Mouse (Mus musculus): ENCODE results near the gene Atxn2.

Atxn2 gene

GRCm38 (mm10) chr5:121765020-121765419 lies 53.9 kb downstream of the Atxn2 start:
- no peak for DNase-seq (ENCODE audit: low read depth)

- DNase-seq (ENCODE audit: low read depth), result peak; percentile 24
Measured at GRCm38 (mm10) chr5:121766038-121766773, 55.1 kb downstream of the Atxn2 start.

- no peak for DNase-seq (ENCODE audit: low read depth)
Measured at GRCm38 (mm10) chr5:121767564-121767963, 56.4 kb downstream of the Atxn2 start.

GRCm38 (mm10) chr5:121769827-121770226 lies 58.7 kb downstream of the Atxn2 start:
- DNase-seq (ENCODE audit: low read depth), result no peak

GRCm38 (mm10) chr5:121771611-121772010 lies 60.5 kb downstream of the Atxn2 start:
- no peak for DNase-seq (ENCODE audit: low read depth)

- DNase-seq (ENCODE audit: low read depth), result no peak
Measured at GRCm38 (mm10) chr5:121778485-121779119, 67.5 kb downstream of the Atxn2 start.

GRCm38 (mm10) chr5:121780180-121780579 lies 69.0 kb downstream of the Atxn2 start:
- DNase-seq (ENCODE audit: low read depth), result no peak

GRCm38 (mm10) chr5:121782467-121782866 lies 71.3 kb downstream of the Atxn2 start:
- no peak for DNase-seq (ENCODE audit: low read depth)

- no peak for DNase-seq (ENCODE audit: low read depth)
Measured at GRCm38 (mm10) chr5:121783862-121784500, 72.8 kb downstream of the Atxn2 start.

GRCm38 (mm10) chr5:121791026-121791425 lies 79.9 kb downstream of the Atxn2 start:
- DNase-seq (ENCODE audit: low read depth), result peak; percentile 54

- DNase-seq (ENCODE audit: low read depth), result peak; percentile 66
Measured at GRCm38 (mm10) chr5:121795800-121796199, 84.7 kb downstream of the Atxn2 start.

GRCm38 (mm10) chr5:121798447-121798846 lies 87.3 kb downstream of the Atxn2 start:
- no peak for DNase-seq (ENCODE audit: low read depth)

- DNase-seq (ENCODE audit: low read depth), result no peak
Measured at GRCm38 (mm10) chr5:121807186-121807585, 96.0 kb downstream of the Atxn2 start.

GRCm38 (mm10) chr5:121808202-121808601 lies 97.1 kb downstream of the Atxn2 start:
- no peak for DNase-seq (ENCODE audit: low read depth)

GRCm38 (mm10) chr5:121809667-121810224 lies 98.6 kb downstream of the Atxn2 start:
- DNase-seq (ENCODE audit: low read depth), result no peak

GRCm38 (mm10) chr5:121810331-121811151 lies 99.4 kb downstream of the Atxn2 start:
- no peak for DNase-seq (ENCODE audit: low read depth)

GRCm38 (mm10) chr5:121811485-121811931 lies 100.4 kb downstream of the Atxn2 start:
- DNase-seq (ENCODE audit: low read depth), result peak; percentile 46

- DNase-seq (ENCODE audit: low read depth), result peak; percentile 53
Measured at GRCm38 (mm10) chr5:121812526-121813243, 101.5 kb downstream of the Atxn2 start.

- no peak for DNase-seq (ENCODE audit: low read depth)
Measured at GRCm38 (mm10) chr5:121813744-121814143, 102.6 kb downstream of the Atxn2 start.

- peak; percentile 59 for DNase-seq (ENCODE audit: low read depth)
Measured at GRCm38 (mm10) chr5:121815067-121815466, 103.9 kb downstream of the Atxn2 start.

- DNase-seq (ENCODE audit: low read depth), result no peak
Measured at GRCm38 (mm10) chr5:121815867-121816380, 104.8 kb downstream of the Atxn2 start.
